Mouse (Mus musculus): ENCODE measurements at regions not wholly inside any gene's neighbourhood (a gene's known extent, or its start where the extent isn't known, plus 50 kb on each side); places are given as distances from the start of the nearest gene placed in this dataset.

DNA sequence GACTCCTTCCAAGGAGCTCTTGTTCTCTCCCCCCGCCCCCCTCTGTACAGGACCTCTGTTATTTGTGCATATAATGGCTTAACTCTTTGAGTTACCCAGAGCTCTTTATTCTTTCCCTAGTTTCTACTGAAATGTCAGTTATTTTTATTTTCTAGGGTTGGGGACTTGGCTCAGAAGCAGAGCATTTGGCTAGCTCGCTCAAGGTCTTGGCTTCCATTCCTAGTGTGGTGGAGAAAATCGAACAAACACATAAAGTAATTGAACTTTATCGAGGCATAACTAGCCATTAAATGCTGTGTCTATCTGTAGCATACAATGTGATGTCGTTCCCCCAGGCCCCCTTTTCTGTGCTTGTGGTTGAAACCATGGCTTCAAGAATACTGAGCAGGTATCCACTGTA is 716.5 kb upstream of the Car8 start:
- no peak for DNase-seq (ENCODE audit: low spot score)

DNA sequence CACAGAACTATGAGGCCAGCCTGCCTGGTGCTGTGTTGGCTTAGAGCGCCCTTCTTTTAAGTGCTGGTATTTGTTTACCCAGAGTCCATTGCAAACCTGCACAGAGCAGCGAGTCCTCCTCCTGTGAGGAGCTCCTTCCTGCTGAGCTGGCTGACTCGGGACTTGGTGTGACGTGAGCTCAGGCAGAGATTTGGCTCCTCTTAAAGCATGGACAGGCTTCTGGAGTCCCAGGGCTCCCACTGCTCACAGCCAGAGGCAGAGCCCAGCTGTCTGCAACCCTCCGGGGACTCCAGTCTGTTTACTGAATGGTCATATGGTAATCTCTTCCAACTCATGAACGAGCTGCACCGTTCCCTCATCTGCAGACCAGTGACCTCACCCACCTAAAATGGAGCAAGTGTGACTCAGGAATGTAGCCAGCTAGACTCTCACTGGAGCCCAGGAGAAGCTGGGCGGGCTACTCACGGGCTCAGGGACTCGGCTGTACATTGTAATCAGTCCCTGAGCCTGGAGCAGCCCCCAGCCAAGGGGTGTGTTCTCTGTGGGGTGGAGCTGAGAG is 715.6 kb upstream of the Car8 start:
- peak; percentile 24 for DNase-seq (ENCODE audit: low spot score)

DNA sequence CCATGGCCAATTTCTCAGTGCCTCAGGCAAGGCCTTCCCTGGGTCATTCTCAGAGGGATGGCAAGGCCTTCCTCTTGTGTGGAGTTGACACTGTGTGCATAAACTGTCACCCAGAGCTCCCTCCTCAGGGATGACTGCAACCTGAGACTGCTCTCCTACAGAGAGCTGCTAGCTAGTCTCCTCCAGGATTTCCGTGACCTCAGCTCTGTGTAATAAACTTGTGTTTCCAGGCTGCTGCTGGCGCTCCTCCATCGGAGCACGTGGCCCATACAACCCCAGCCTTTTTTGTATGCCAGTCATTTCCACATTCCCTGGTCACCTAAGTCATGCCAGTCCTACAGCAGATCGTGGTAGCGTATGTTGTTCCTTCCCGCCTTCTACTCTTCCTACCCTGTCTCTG is 714.3 kb upstream of the Car8 start:
- no peak for DNase-seq (ENCODE audit: low spot score)

DNA sequence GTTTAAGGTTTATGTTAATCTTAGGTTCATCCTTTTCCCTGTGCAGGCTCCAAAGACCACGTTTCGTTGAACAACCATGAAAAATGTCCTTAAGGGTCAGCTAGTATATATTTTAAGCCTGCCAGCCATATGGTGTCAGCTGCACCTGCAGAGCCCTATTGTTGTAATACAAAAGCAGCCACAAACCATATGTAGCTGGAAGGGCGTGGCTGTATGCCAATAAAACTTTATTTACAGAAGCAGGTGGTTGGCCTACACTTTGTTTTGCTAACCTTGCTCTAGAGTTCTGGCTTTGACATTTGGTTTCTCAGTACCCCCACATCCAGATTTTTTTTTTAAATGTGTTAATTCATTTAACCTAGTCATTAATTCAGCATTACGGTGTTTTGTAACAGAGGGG is 711.1 kb upstream of the Car8 start:
- DNase-seq (ENCODE audit: low spot score): no peak

DNA sequence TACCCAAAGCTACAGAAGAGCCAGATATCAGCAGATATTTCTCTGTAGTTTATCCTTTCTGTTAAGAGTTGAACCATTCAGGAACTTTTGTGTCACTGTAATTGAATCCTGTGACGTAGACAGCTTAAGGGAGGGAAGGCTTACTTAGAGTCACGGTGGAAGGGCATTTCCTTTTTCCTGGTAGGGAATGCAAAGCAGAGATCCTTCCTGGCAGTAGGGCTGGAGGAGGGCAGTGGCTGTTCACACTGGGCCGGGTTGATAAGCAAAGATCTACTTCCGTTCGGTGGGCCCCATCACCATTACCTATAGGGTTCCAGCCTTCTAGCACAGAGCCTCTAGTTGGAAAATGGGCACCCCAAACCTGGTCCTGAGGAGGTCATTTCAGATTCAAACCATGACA is 710.7 kb upstream of the Car8 start:
- no peak for DNase-seq (ENCODE audit: low spot score)

DNA sequence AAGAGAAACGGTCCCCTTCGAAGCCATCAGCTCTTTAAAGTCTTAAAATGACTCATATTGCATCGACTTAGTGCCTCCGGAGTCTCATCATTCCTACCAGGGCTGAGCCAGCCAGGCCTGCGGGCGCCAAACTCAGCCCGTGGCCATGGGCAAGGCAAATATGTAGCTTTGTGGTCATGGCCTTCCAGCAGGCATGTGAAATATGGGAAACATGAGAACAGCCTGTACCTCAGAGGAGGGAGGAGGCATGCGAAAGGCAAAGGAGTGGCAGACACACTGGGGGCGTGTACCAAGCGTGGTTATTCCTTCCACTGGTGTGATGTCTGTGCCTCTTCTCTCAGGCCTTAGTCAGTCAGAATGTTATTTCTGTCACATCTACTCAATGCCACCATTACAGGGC is 706.3 kb upstream of the Car8 start:
- DNase-seq (ENCODE audit: low spot score): no peak

DNA sequence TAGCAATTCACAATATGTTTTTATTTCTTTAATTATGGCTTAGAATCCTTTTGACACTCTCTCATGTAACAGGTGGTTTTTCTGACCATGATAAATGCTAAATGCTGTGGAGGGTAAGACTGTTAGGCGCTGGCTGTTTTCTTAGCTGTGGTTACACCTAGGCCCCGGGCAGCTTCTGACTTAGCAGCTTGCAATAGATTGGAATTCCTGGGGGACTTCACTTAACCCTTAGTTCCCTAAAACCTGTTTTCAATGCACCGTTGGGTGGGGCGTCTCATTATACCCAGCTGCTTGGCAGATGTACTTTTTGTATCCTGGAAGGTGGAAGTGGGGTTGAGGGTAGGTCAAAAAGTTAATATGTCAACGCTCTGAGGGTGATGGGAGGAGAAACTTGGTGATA is 704.2 kb upstream of the Car8 start:
- DNase-seq (ENCODE audit: low spot score): no peak

DNA sequence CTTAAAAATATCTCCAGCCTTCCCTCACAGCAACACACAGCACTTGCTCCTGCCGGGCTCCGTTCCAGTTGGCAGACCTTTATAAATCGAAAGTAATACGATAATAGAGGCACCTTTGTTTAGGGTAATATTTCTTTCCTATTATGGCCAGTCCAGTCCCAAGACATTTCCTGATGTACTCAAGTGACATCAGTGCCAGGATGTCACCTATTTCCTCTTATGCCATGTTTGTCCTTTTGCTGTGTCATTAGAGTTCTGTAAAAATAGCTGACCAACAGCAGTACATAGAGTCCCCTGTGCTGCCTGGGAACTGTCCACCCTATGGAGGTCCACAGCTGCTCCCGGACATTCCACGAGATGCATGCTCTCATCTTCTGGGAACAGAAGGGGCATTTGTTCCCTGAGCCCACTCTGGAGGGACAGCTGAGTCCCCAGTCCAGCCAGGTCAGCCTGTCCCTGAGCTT is 700.1 kb upstream of the Car8 start:
- DNase-seq (ENCODE audit: low spot score): no peak

DNA sequence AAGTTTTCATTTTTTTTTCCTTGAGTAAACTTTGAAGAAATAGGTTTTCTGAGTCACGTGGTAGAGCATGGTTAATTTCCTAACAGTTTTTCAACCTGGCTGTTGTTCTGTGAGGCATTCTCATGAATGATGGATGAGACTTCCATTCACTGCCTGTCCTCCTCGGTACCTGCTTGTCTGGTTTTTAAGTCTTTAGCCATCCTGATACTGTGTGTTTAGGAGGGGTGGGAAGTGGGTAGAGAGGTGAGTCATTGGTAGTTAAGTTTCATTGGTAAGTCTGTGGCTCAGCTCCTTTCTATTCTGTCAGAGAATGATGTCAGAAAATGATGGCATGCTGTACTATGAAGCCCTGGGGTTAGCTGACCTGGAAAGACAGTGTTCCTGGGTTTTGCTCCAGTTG is 697.1 kb upstream of the Car8 start:
- no peak for DNase-seq (ENCODE audit: low spot score)

DNA sequence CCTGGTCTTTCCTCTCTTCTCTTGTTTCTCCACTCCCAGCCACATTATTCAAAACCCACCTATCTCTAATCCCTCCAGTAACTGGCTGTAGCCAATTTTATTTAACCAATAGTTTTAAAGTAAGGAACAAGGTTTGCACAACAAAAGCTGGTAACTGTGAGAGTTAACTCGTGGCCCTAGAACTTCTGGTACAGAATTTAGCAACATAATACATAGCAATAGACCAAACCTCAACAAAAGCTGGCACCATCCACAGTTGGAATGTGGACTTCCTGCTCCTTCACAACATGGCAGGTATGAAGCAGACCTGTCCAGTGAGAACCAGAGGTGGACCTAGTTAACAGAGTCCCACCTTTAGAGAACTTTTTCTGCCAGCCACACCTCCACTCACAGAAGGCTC is 695.7 kb upstream of the Car8 start:
- DNase-seq (ENCODE audit: low spot score): no peak

DNA sequence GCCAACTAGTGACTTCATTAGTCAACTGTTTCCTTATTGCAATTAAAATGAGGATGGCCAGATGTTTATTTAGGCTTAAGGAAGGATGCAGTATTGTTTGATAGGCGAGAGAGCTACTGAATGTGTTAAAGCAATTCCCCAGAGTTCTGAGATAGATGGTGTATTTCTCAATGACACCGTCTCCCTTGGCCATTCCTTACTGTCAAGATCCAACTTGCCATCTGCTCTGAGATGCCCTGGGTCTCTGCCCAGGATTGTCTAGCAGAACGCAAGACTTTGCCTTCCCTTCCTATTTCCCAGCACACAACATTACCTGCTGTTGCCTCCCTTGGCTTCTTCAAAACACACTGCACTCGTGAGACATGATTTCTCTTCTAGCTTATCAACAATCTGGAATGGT is 690.5 kb upstream of the Car8 start:
- no peak for DNase-seq (ENCODE audit: low spot score)

DNA sequence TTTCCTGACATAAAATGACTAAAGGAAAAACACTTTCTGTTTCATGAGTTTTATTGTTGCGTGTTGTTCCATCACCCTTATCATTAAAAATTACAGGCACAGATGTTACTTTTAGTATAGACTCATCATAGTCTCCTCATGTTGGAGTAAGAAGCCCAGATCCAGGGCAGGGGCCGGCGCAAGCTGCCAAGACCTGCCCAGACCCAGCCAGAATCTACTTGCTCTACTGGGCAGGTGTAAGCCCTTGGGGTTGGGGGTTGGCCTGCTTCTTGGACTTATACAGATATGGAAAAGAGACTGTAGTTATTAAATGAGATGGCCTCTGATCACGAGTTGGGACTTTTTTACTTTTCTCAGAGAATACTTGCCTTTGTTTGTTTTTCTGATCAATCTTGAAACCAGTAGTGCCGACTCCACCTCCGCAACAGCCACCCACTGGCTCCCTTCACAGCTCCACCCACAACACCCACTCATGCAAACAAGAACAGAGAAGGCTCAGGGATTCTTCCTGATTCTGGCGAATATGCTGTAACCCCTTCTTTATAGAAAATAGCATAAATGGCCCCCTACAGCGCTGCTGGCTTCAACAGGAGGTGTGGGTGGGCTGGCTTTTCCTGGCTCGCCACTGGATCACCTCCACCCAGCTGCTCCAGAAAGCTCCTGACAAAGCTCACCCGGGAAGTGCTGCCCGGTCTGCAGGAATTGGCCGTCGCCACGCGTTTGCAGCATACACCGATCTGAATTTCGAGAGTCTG is 689.9 kb upstream of the Car8 start:
- no peak for DNase-seq (ENCODE audit: low spot score)

DNA sequence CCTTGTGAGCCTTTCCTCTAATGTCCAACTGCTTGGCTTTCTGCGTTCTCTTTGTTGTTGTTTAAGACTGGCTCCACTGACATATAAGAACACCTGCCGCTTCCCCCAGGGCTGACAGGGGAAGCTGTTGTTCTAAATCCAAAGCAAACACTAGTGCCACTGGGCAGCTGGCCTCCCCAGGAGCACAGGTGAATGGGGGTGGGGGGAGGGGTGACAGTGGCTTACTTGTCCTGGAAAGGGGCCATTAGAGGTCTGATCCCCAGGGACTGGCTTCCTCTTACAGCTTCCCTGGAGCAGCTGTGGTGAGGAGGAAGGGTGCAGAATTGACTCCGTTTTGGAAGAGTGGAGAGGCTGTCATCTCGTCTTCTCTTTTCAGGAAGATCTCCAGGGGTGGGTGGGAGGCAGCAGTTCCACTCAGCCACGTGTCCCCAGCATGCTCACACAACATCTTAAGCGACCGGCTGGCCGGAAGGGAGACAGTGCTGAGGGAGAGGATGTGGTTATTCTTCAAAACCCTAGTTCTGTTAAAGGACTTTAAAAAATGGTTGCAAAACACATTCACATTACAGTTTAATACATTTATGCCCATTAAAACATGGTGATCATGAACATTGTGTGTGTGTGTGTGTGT is 688.5 kb upstream of the Car8 start:
- DNase-seq (ENCODE audit: low spot score): no peak

DNA sequence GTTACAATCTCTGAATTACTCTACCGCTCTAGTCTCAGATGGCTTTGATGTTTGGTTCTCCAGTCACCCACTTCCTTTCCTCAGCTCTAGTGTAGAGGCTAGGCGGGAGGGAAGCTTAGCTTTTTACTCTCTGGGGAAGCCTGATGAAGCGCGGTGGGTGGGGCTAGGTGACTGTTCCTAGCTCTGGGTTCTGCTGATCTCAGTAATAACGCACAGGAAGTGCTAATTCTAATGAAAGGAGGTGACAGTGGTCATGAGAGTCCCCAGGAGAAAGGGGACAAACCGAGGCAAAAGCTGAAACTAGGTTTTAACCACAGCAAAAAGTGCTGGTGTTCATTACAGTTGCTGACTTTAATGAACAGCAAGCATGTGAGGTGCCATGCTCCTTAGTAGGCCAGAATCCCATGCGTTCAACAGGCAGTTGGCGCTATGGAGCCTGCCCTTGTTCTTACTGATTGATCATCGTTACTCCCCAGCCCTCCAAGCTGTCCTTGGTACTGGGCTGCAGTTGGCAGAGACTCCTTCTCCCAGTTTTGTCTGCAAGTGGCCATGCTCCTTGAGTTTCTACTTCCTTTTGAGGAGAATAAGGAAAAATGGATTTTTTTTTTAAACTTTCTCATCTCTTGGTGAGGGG is 687.9 kb upstream of the Car8 start:
- DNase-seq (ENCODE audit: low spot score): no peak

DNA sequence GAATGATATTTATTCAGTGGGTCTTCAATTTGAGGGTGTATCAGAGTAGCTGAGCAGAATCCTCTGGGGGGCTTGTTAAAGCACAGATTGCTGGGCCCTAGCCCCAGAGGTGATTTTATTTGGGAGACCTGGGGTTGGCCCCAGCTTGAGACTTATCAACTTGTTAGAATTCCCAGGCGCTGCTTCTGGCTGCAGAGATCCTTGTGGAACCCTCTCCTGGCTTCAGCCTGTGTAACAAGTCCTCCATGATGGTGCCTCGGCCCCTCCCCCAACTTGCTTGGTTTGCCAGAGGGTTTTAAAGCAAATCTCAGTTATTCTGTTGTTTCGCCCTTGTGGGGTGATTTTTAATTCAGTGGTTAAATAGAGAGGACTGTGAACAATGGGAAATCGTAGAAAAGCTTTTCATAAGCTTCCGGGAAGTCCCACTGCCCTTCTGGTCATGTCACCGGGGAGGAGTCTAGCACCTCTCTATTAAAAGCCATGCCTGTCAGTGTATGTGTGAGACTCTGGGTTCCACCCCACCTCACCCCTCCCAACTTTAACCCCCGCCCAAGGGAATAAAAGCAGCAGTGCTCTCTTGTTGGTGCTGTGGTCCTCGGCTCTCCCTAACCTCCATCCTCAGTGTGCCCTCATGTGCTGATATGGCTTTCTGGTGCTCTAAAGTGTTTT is 684.0 kb upstream of the Car8 start:
- no peak for DNase-seq (ENCODE audit: low spot score)

DNA sequence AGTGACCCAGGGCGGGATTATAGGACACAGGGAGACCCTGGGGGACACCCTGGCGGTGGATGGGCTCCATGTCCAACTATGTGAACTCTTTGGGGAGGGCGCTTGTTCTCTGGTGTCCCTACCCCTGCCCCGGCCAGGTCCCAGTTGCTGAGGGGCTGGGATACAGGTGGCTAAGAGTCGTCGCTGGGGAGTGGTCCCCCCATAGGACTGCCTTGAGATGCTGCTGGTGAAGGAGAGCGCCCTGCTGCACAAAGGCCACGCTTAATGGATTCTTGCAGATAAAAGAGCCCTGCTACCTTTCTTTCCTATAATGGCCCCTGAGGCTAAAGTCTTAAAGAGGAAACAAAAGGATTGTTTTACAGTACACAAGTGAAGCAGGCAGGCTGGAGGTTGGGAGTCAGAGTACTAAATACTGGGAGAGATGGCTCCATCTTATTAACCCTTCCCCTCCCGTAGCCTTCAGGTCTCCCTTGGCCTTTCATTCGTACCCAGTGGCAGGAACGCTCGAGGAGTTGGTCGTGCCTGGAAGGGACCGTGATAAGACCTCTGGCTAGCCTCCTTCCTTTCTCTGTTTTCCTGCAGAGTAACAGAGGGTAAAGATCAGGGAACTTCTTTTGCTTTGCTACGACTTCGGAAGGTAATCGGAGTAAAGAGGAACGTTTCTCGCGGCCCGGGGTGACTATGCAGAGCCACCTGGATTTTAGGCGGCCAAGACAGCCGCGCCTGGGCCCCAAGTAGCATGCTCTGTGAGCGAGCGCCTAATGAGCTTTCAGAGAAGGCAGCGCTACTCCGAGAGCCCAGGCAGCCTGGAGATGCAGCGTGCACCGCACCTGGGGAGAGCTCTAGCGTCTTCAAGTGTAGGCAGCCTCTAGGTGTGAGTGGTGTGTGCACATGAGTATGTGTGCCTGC is 682.9 kb upstream of the Car8 start:
- no peak for DNase-seq (ENCODE audit: low spot score)

DNA sequence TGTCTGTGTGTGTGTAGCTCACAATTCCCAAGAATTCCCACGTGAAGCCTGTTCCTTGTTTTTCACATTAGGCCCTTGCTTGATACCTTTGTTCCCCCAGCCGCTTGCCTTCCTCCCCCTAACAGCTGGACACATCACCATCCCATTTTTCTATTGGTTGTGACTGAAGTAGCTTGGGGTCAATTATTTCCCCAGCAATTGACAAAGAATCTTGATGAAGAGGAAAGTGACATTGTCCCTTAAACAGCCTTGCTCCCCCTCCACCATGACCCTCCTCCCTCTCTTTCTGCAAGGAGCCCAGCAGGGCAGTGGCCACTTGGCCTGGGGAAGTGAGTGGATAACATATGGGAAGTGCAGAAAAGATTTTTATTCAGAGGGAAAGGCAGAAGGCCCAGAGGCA is 681.5 kb upstream of the Car8 start:
- no peak for DNase-seq (ENCODE audit: low spot score)

DNA sequence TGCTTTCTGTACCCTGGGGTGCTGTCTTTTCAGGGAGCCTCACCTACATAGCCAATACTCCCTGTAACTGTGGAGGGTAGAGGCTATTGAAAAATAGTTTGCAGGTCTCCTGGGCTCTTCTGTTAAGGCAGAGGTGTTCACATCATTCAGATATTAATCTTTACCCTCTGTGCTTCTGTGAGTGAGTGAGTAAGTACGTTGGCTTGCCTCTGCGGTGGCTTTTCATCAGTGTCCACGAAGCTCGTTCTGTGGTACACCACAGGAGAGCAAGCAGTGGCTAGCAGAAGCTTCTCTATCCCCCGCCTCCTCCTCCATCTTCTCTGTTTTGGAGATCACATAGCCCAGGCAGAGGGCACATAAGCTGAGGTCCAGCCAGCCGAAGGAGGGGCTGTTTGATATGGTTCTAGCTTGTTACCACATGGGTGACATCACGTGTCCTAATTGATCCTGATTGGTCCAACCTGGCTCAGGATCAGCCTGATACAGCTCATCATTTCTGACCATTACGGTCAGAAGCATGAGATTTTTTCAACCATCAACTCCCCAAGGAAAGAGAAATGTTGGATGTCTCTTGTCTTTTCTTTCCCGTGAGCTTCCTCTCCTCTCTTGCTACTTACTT is 680.6 kb upstream of the Car8 start:
- DNase-seq (ENCODE audit: low spot score): no peak

All from ovary, postnatal 14 days (tissue).